Mouse (Mus musculus) ES-Bruce4 (cell line): ENCODE data around the gene Nrp1.

Source experiments
- CTCF ChIP-seq: IDR thresholded peaks from one replicate; pipeline ENCODE4 v1.8.1; 2011; ENCODE audit warnings: low read depth, low read length
- EP300 ChIP-seq: IDR thresholded peaks from 2 replicates; pipeline ENCODE4 v1.6.1; 2011; ENCODE audit warnings: low read depth, low read length; ENCODE audit not compliant: insufficient read depth

DNA sequence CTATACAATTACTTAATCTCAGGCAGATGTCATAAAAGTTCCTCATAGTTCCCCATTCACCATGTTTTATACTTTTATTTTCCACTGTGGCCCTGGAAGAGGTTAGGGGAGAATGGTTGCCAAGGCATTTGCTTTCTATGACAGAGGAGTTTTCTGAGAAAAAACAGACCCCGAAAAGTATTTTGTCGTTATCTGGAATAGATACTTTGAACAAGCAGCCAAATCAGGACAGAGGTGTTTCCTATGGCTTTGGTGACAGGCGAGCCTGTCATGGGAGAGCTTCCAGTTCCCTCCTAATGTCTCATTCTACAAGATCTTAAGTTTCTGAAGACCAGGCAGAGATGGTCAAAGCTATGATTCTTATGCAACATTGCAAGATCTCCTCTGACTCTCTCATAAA, 13.4 kb downstream of the Nrp1 start:
- no peak for TF ChIP-seq CTCF
- TF ChIP-seq EP300 = no peak
